Mouse (Mus musculus): ENCODE results near the gene Rgs6.

GRCm38 (mm10) chr12:83211146-83211822 lies 623.2 kb downstream of the Rgs6 start:
- no peak for TF ChIP-seq POLR2A (IDR thresholded peaks at IDR 0.05; ENCODE audit: borderline replicate concordance, extremely low read depth, low read depth, low read length)
- TF ChIP-seq CTCF (IDR thresholded peaks at IDR 0.05; ENCODE audit: insufficient read depth, low read length): no peak
